Mouse (Mus musculus): ENCODE measurements around the gene Brms1l. TPM values are rescaled to one million over a fixed set of nuclear protein-coding genes. Genes with fewer than 3 reads are reported as not detected.

Brms1l gene
- 2.2 and 3.2 TPM in 2 replicates for polyA plus RNA-seq (2012; rRNA removed)

GRCm38 (mm10) chr12:55836199-55836951, at the start of gene Brms1l:
Gene Brms1l (plus strand): TSS chr12:55836324.

GRCm38 (mm10) chr12:55820661-55821314, 15.3 kb upstream of the Brms1l start, which contains the start of gene Ralgapa1:
Gene Ralgapa1 (minus strand): TSS chr12:55821167.

Other genes with a start within 250 kb of the Brms1l start
- not detected in 2 replicates for gene Insm2, start 236.9 kb upstream of the Brms1l start, polyA plus RNA-seq (2012; rRNA removed)
- gene Ralgapa1, start 15.2 kb upstream of the Brms1l start, polyA plus RNA-seq (2012; rRNA removed): 14.2 and 17.2 TPM in 2 replicates